In genomic region chr1:23899647-23900020, GRCm38 (mm10) we compare ENCODE assay signal across 21 mouse cellular contexts. TPM values are rescaled to one million over a fixed set of nuclear protein-coding genes. Genes with fewer than 3 reads are reported as not detected.
A peak's percentile ranks its signal among the peaks of the same experiment; 100 is the strongest.
DNase-seq lines count a peak whose midpoint lies in the region; ATAC-seq and TF ChIP-seq lines count a peak whose summit lies in the region.
"Had no signal": no experiment of that assay in that cellular context is flagged by ENCODE, and none has a peak within 500 bp of the region (broad histone marks: within the 10 kb centered on the region; RNA-seq: fewer than 3 reads in every experiment).

No protein-coding gene starts in this region.

- peak overlapping the region; percentile 78 for H3K4me3 ChIP-seq in megakaryocyte, embryonic 14.5 days (replicated peaks)
- no peak overlapping the region for H3K4me3 ChIP-seq in liver, postnatal 0 days (ENCODE audit: low read depth, low read length)
- H3K4me3 ChIP-seq: forebrain, embryonic 10.5 days; limb, embryonic 15.5 days had no signal

- H3K4me1 ChIP-seq in megakaryocyte, embryonic 14.5 days = peaks cover 78% of the 10 kb centered on the region
- peaks cover 9% of the 10 kb centered on the region for H3K4me1 ChIP-seq in liver, postnatal 0 days (ENCODE audit: insufficient read depth)
- H3K4me1 ChIP-seq: forebrain, embryonic 10.5 days; limb, embryonic 15.5 days had no signal

- 52% methylated on average over 5 of the region's 5 CpGs for WGBS in liver, postnatal 0 days (ENCODE audit: insufficient replicate concordance)

- no peak for TF ChIP-seq EP300 in liver, postnatal 0 days (IDR thresholded peaks at IDR 0.05; ENCODE audit: low read depth)

- peaks cover 32% of the 10 kb centered on the region for H3K36me3 ChIP-seq in megakaryocyte, embryonic 14.5 days (replicated peaks; ENCODE audit: low read length)
- H3K36me3 ChIP-seq in liver, postnatal 0 days (replicated peaks; ENCODE audit: insufficient read depth, low read length) = no peaks in the 10 kb centered on the region
- H3K36me3 ChIP-seq: forebrain, embryonic 10.5 days; limb, embryonic 15.5 days had no signal

- H3K27me3 ChIP-seq in megakaryocyte, embryonic 14.5 days (replicated peaks) = no peaks in the 10 kb centered on the region
- H3K27me3 ChIP-seq in liver, postnatal 0 days (ENCODE audit: insufficient read depth, low read length) = no peaks in the 10 kb centered on the region
- H3K27me3 ChIP-seq: limb, embryonic 15.5 days had no signal

- peak overlapping the region; percentile 19; the same call in 1 of the 2 replicates for H3K4me2 ChIP-seq in liver, postnatal 0 days (ENCODE audit: low read depth, low read length)
- H3K4me2 ChIP-seq: limb, embryonic 15.5 days; midbrain, embryonic 11.5 days had no signal

- peak; percentile 78 for DNase-seq in c-Kit-positive CD71-positive TER-119-positive erythroid progenitor cells, embryonic 14.5 days (ENCODE audit: low spot score)
- DNase-seq in liver = peak; percentile 73
- peak; percentile 37 for DNase-seq in liver, postnatal 0 days
- no peak for DNase-seq in urinary bladder, adult 18-20 months (ENCODE audit: low spot score in 2 of 2)
- no peak for DNase-seq in thymus, adult 18-20 months
- DNase-seq in embryo, embryonic 10.5 days (ENCODE audit: low spot score) = no peak
- DNase-seq: cerebellum, postnatal 10 days; embryo, embryonic 11 days; gastrocnemius, postnatal 14 days; heart, adult 18-20 months; heart, postnatal 36 days; kidney, adult 9 months; kidney, postnatal 25 days; lung, postnatal 14 days; thymus, postnatal 14 days had no signal

- H3K9me3 ChIP-seq in megakaryocyte, embryonic 14.5 days = no peaks in the 10 kb centered on the region
- no peaks in the 10 kb centered on the region for H3K9me3 ChIP-seq in liver, postnatal 0 days (ENCODE audit: low read length)
- H3K9me3 ChIP-seq: forebrain, embryonic 10.5 days; limb, embryonic 15.5 days had no signal

- H3K27ac ChIP-seq in liver, postnatal 0 days (ENCODE audit: low read depth) = 0 out of 2 replicates have a peak overlapping the region, but pooled peaks have one; percentile 19
- H3K27ac ChIP-seq: forebrain, embryonic 10.5 days; hindbrain, postnatal 0 days; limb, embryonic 15.5 days had no signal

- TF ChIP-seq CTCF in liver, postnatal 0 days (IDR thresholded peaks at IDR 0.05; ENCODE audit: low read depth) = no peak

- no peak for ATAC-seq in megakaryocyte, adult 5-6 weeks (ENCODE audit: poor library complexity, severe bottlenecking)
- peak; percentile 88 for ATAC-seq in liver, postnatal 0 days
- ATAC-seq: hindbrain, postnatal 0 days had no signal

- H3K9ac ChIP-seq in liver, postnatal 0 days (replicated peaks) = no peak overlapping the region
- H3K9ac ChIP-seq: limb, embryonic 15.5 days had no signal

RNA-seq across cellular contexts. Expression of gene Smap1, which starts 22.5 kb away (rescaled TPM):
- 31.9 and 51.5 TPM in 2 replicates for polyA plus RNA-seq in megakaryocyte, embryonic 14.5 days (2012; ENCODE audit: insufficient read depth, low replicate concordance)
- total RNA-seq in megakaryocyte, adult 5-6 weeks (2015) = 63.1 and 70.6 TPM in 2 replicates
- total RNA-seq in megakaryocyte, adult 5-6 weeks (2017) = 28.7 and 39.4 TPM in 2 replicates
- 29.8 and 33.2 TPM in 2 replicates for polyA plus RNA-seq in liver, postnatal 0 days (2015; fragmentation: Nextera tagmentation; extraction: Ambion mirVana)

Comparison
In these comparisons a context has a peak if more than half of its experiments do, and no peak if none do; other contexts are left out.
1. DNase-seq: peak in c-Kit-positive CD71-positive TER-119-positive erythroid progenitor cells, embryonic 14.5 days (single experiment), liver (single experiment) and liver, postnatal 0 days (single experiment); none in urinary bladder, adult 18-20 months (0 of 2), thymus, adult 18-20 months (0 of 2) and embryo, embryonic 10.5 days (single experiment).